In genomic region chr4:72105702-72106101, GRCm38 (mm10) we compare ENCODE assay signal across 12 mouse cellular contexts.
DNase-seq lines count a peak whose midpoint lies in the region; ATAC-seq lines count a peak whose summit lies in the region.
"Had no signal": no experiment of that assay in that cellular context is flagged by ENCODE, and none has a peak within 500 bp of the region (broad histone marks: within the 10 kb centered on the region; RNA-seq: fewer than 3 reads in every experiment).

No protein-coding gene starts in this region.

- no peaks in the 10 kb centered on the region; the same call in 1 of the 2 replicates for H3K9me3 ChIP-seq in hindbrain, embryonic 12.5 days (replicated peaks)
- no peaks in the 10 kb centered on the region; the same call in 1 of the 2 replicates for H3K9me3 ChIP-seq in hindbrain, embryonic 11.5 days (ENCODE audit: control insufficient read depth, low read length)
- H3K9me3 ChIP-seq in neural tube, embryonic 11.5 days (ENCODE audit: control insufficient read depth, low read length): no peaks in the 10 kb centered on the region
- no peaks in the 10 kb centered on the region for H3K9me3 ChIP-seq in hindbrain, embryonic 15.5 days
- H3K9me3 ChIP-seq: embryonic facial prominence, embryonic 15.5 days; liver, embryonic 12.5 days had no signal

- no peaks in the 10 kb centered on the region for H3K27me3 ChIP-seq in hindbrain, embryonic 12.5 days
- H3K27me3 ChIP-seq in hindbrain, embryonic 11.5 days (ENCODE audit: control insufficient read depth, insufficient read depth, low read length): no peaks in the 10 kb centered on the region
- no peaks in the 10 kb centered on the region for H3K27me3 ChIP-seq in neural tube, embryonic 11.5 days (ENCODE audit: control insufficient read depth, insufficient read depth, low read length)
- no peaks in the 10 kb centered on the region for H3K27me3 ChIP-seq in hindbrain, embryonic 15.5 days
- H3K27me3 ChIP-seq: embryonic facial prominence, embryonic 15.5 days; liver, embryonic 12.5 days had no signal

- H3K4me3 ChIP-seq in hindbrain, embryonic 12.5 days: no peak overlapping the region
- no peak overlapping the region for H3K4me3 ChIP-seq in hindbrain, embryonic 11.5 days (ENCODE audit: low read depth, low read length)
- no peak overlapping the region for H3K4me3 ChIP-seq in neural tube, embryonic 11.5 days (ENCODE audit: low read depth, low read length)
- no peak overlapping the region for H3K4me3 ChIP-seq in hindbrain, embryonic 15.5 days
- H3K4me3 ChIP-seq: embryonic facial prominence, embryonic 15.5 days; liver, embryonic 12.5 days had no signal

- DNase-seq in hindbrain, embryonic 11.5 days (ENCODE audit: low spot score): no peak
- DNase-seq in neural tube, embryonic 11.5 days (ENCODE audit: low spot score): no peak
- no peak for DNase-seq in neural tube, embryonic 10.5 days (ENCODE audit: extremely low spot score, low spot score)
- DNase-seq in right cerebral cortex, postnatal 10 days (ENCODE audit: low spot score in 2 of 2): no peak
- no peak for DNase-seq in cerebellum, adult 18-20 months
- DNase-seq in right cerebral cortex, postnatal 4 days: no peak
- DNase-seq: gastrocnemius, postnatal 25 days; kidney, adult 8-10 months had no signal

- H3K36me3 ChIP-seq in hindbrain, embryonic 12.5 days: peaks cover 11% of the 10 kb centered on the region; the same call in 1 of the 2 replicates
- no peaks in the 10 kb centered on the region for H3K36me3 ChIP-seq in hindbrain, embryonic 11.5 days (ENCODE audit: control insufficient read depth, insufficient read depth, low read length)
- H3K36me3 ChIP-seq in neural tube, embryonic 11.5 days (ENCODE audit: control insufficient read depth, insufficient read depth, low read length): no peaks in the 10 kb centered on the region; the same call in 1 of the 2 replicates
- 0 out of 2 replicates have a peak, but pooled peaks cover 7% of the 10 kb centered on the region for H3K36me3 ChIP-seq in hindbrain, embryonic 15.5 days
- H3K36me3 ChIP-seq: embryonic facial prominence, embryonic 15.5 days had no signal

- H3K27ac ChIP-seq in hindbrain, embryonic 12.5 days: no peak overlapping the region
- no peak overlapping the region for H3K27ac ChIP-seq in hindbrain, embryonic 11.5 days (ENCODE audit: low read depth, low read length)
- 0 out of 2 replicates have a peak overlapping the region, but pooled peaks have one; percentile 23 for H3K27ac ChIP-seq in neural tube, embryonic 11.5 days (ENCODE audit: low read depth, low read length)
- no peak overlapping the region for H3K27ac ChIP-seq in hindbrain, embryonic 15.5 days (replicated peaks)
- H3K27ac ChIP-seq: liver, embryonic 12.5 days had no signal

- no peak overlapping the region for H3K9ac ChIP-seq in hindbrain, embryonic 12.5 days
- H3K9ac ChIP-seq in hindbrain, embryonic 11.5 days (ENCODE audit: low read depth, low read length): no peak overlapping the region
- no peak overlapping the region for H3K9ac ChIP-seq in neural tube, embryonic 11.5 days (ENCODE audit: low read length)
- H3K9ac ChIP-seq in hindbrain, embryonic 15.5 days: no peak overlapping the region
- H3K9ac ChIP-seq: embryonic facial prominence, embryonic 15.5 days; liver, embryonic 12.5 days had no signal

- H3K4me2 ChIP-seq in hindbrain, embryonic 12.5 days (replicated peaks): no peak overlapping the region
- no peak overlapping the region for H3K4me2 ChIP-seq in hindbrain, embryonic 11.5 days (replicated peaks; ENCODE audit: low read depth, low read length)
- no peak overlapping the region for H3K4me2 ChIP-seq in neural tube, embryonic 11.5 days (ENCODE audit: low read depth)
- H3K4me2 ChIP-seq in hindbrain, embryonic 15.5 days: no peak overlapping the region
- H3K4me2 ChIP-seq: embryonic facial prominence, embryonic 15.5 days; liver, embryonic 12.5 days had no signal

- peak; percentile 48; the same call in 1 of the 2 replicates for ATAC-seq in hindbrain, embryonic 12.5 days (ENCODE audit: low FRiP score)
- ATAC-seq in hindbrain, embryonic 11.5 days (ENCODE audit: low FRiP score): no peak
- ATAC-seq in neural tube, embryonic 11.5 days (ENCODE audit: insufficient read depth, low FRiP score, low TSS enrichment): no peak
- ATAC-seq in hindbrain, embryonic 15.5 days (ENCODE audit: low FRiP score, low read depth): peak; percentile 88
- ATAC-seq: liver, embryonic 12.5 days had no signal

- H3K4me1 ChIP-seq in hindbrain, embryonic 12.5 days: no peaks in the 10 kb centered on the region
- no peaks in the 10 kb centered on the region for H3K4me1 ChIP-seq in hindbrain, embryonic 11.5 days (replicated peaks; ENCODE audit: control insufficient read depth, insufficient read depth, low read length)
- no peaks in the 10 kb centered on the region for H3K4me1 ChIP-seq in neural tube, embryonic 11.5 days (ENCODE audit: control insufficient read depth, insufficient read depth, low read length)
- no peaks in the 10 kb centered on the region for H3K4me1 ChIP-seq in hindbrain, embryonic 15.5 days (replicated peaks)
- H3K4me1 ChIP-seq: embryonic facial prominence, embryonic 15.5 days; liver, embryonic 12.5 days had no signal

Comparison
In these comparisons a context has a peak if more than half of its experiments do, and no peak if none do; other contexts are left out.
1. ATAC-seq: peak in hindbrain, embryonic 12.5 days (single experiment) and hindbrain, embryonic 15.5 days (single experiment); none in hindbrain, embryonic 11.5 days (single experiment) and neural tube, embryonic 11.5 days (single experiment).